Mouse (Mus musculus) thymus, adult 2 months (tissue): ENCODE measurements around the gene Shroom3. TPM values are rescaled to one million over a fixed set of nuclear protein-coding genes. Genes with fewer than 3 reads are reported as not detected.

Source experiments
- DNase-seq: peaks from one replicate; pipeline ENCODE4 v3.0.0; 2021
- H3K27ac ChIP-seq: fragments of 200-500 bp; 2 replicates; pipeline ENCODE4 v1.5.1; 2012; ENCODE audit warnings: low read length, control low read depth; ENCODE audit not compliant: control insufficient read depth, insufficient read depth
- H3K27me3 ChIP-seq: fragments of 200-500 bp; 2 replicates; pipeline ENCODE4 v1.6.1; 2012; ENCODE audit warnings: mild to moderate bottlenecking, low read length, moderate library complexity, mixed read lengths; ENCODE audit not compliant: control insufficient read depth, insufficient read depth
- H3K36me3 ChIP-seq: fragments of 200-500 bp; 2 replicates; pipeline ENCODE4 v1.6.1; 2012; ENCODE audit warnings: mild to moderate bottlenecking, low read length, moderate library complexity; ENCODE audit not compliant: control insufficient read depth, insufficient read depth
- H3K4me1 ChIP-seq: fragments of 200-500 bp; replicated peaks from 2 replicates; pipeline ENCODE4 v1.6.1; 2012; ENCODE audit warnings: low read length; ENCODE audit not compliant: control insufficient read depth, insufficient read depth
- H3K4me3 ChIP-seq: fragments of 200-500 bp; 2 replicates; pipeline ENCODE4 v1.5.1; 2012; ENCODE audit warnings: mild to moderate bottlenecking, low read length, control low read depth, moderate library complexity; ENCODE audit not compliant: control insufficient read depth, insufficient read depth
- CTCF ChIP-seq: fragments of 200-500 bp; IDR thresholded peaks from 2 replicates; pipeline ENCODE4 v1.5.1; 2012; ENCODE audit warnings: mild to moderate bottlenecking, control low read depth, low read length, moderate library complexity, borderline replicate concordance; ENCODE audit not compliant: control insufficient read depth, poor library complexity, insufficient read depth; ENCODE audit errors: extremely low read depth
- POLR2A ChIP-seq: fragments of 200-500 bp; IDR thresholded peaks from 2 replicates; pipeline ENCODE4 v1.6.1; 2012; ENCODE audit warnings: mild to moderate bottlenecking, low read length, control low read depth, moderate library complexity; ENCODE audit not compliant: control insufficient read depth, poor library complexity, insufficient read depth; ENCODE audit errors: extremely low read depth
- WGBS: fragments of 180-500 bp; shearing (Covaris S2); methylation state at CpG from one replicate; pipeline ENCODE4 v1.1.7; 2018; 5-methylcytosine and 5-hydroxymethylcytosine counted together
- polyA plus RNA-seq: library from polyadenylated mRNA; depleted of rRNA; stranded (reverse); fragments of >200 nt; gene quantifications from 2 replicates; pipeline ENCODE4 v1.2.3, GENCODE M21; 2012

The Shroom3 gene
- polyA plus RNA-seq, 1 experiment, result 4.0 TPM

DNA sequence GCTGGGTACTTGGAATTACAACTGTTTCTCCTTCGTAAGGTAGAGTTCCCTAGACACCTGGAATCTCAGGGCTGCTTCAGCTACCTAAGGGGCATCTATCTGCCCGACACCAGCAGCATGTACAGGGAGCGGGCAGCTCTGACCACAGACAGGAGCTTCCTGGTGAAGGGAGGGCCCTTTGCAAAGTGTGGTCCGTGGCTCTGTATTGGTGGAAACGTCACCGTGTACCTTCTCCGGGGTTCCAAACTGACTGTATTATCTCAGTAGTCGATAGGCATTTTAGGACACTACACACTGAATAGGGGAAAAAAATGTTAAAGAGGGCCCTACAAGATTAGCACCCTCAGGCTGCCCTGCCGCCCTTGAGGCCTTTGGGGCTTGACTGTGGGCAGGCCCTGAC is 221.9 kb downstream of the Shroom3 start:
- H3K27me3 ChIP-seq, result no peaks in the 10 kb centered on the region
- DNase-seq, result no peak
- H3K36me3 ChIP-seq, result no peaks in the 10 kb centered on the region
- H3K4me1 ChIP-seq, result no peaks in the 10 kb centered on the region
- TF ChIP-seq POLR2A, result no peak
- TF ChIP-seq CTCF, result no peak
- no peak overlapping the region for H3K27ac ChIP-seq
- WGBS, result 92% methylated on average over 9 of the region's 9 CpGs
- H3K4me3 ChIP-seq, result no peak overlapping the region

DNA sequence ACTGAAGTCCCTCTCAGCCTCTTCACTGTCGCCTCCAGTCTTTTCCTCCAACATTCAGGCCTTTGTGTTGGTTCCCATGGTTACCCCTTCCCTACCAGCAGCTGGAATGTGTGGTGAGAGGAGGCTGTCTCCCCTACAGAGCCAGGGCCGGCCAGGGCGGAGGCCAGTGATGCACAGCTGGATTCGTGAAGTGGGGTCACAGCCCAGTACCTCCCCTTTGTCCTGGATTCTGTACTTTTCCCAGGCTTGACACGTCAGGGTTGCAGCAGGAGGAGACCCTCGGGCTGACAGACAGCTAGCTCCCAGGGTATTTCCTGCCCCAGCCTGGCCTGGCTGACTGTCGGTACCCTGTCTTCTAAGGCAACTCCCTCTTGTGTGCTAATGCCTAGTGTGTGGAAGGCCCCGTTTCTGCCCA is 222.4 kb downstream of the Shroom3 start:
- Histone ChIP-seq H3K27ac (no peak overlapping the region), H3K36me3 (no peaks in the 10 kb centered on the region), H3K4me1 (no peaks in the 10 kb centered on the region), H3K27me3 (no peaks in the 10 kb centered on the region), H3K4me3 (no peak overlapping the region)
- WGBS, result 87% methylated on average over 8 of the region's 8 CpGs
- TF ChIP-seq CTCF (no peak), POLR2A (no peak)
- DNase-seq, result no peak

DNA sequence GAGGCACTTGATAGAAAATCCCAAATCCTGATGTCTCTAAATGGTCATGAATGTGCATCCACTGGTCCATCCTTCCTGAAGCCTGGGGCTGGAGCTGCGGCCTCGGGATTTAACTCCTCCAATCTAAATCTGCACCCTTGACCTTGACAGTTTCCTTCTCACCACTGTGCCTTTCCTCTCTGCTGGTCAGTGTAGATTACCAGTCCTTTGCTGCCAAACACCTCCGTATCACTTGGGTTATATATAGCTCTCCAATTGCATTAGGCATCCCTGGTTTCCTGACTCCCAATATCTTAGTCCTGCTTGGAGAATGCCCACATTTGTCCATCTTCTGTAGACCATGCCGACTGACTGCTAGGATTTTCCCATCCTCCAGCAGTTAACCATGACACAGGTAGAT is 225.0 kb downstream of the Shroom3 start:
- Histone ChIP-seq H3K4me3 (no peak overlapping the region), H3K27ac (no peak overlapping the region), H3K4me1 (no peaks in the 10 kb centered on the region), H3K36me3 (no peaks in the 10 kb centered on the region), H3K27me3 (no peaks in the 10 kb centered on the region)
- TF ChIP-seq CTCF (no peak), POLR2A (no peak)
- 97% methylated on average over 4 of the region's 4 CpGs for WGBS
- no peak for DNase-seq

DNA sequence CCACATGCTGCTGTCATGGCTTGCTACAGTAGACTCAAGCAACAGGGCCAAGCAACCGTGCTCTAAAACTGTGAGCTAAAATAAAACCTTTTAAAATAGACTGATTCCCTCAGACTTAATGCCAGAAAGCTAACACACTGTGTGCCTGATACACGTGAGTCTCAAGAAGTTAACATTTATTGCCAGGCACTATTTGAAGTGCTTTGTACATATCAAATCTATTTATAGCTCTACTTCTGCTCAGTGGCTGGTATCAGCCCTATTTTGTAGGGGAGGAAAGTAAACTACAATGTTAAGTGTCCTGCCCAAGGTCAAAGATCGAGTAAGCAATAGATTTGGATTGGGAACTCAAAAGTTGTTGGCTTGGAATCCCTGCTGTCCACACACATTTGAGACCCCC is 227.6 kb downstream of the Shroom3 start:
- 91% methylated on average over 3 of the region's 3 CpGs for WGBS
- TF ChIP-seq CTCF, result no peak
- no peak for TF ChIP-seq POLR2A
- Histone ChIP-seq H3K27ac (no peak overlapping the region), H3K4me1 (no peaks in the 10 kb centered on the region), H3K4me3 (no peak overlapping the region), H3K27me3 (no peaks in the 10 kb centered on the region), H3K36me3 (no peaks in the 10 kb centered on the region)
- DNase-seq, result no peak

DNA sequence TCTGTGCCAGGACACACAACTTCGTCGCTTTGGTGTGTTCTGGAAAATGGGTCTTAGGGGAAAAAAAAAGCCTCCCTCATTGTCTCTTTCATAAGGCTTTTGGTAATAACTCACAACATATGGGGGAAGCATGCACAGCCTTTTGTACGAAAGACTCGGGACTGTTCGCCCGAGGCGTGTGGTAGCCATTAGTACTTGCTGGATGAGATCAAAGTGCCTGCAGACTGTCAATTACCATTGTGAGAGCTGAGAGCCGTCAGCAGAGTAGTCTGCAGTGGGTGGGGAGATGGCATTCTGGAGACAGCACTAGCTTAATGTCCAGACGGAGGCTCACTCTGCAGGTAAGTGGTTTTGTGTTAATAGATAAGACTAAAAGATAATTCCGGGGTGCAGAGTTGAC is 232.2 kb downstream of the Shroom3 start:
- WGBS, result 82% methylated on average over 10 of the region's 10 CpGs
- Histone ChIP-seq H3K36me3 (no peaks in the 10 kb centered on the region), H3K4me3 (no peak overlapping the region), H3K4me1 (no peaks in the 10 kb centered on the region), H3K27me3 (no peaks in the 10 kb centered on the region), H3K27ac (no peak overlapping the region)
- no peak for TF ChIP-seq CTCF
- TF ChIP-seq POLR2A, result no peak
- DNase-seq, result no peak

DNA sequence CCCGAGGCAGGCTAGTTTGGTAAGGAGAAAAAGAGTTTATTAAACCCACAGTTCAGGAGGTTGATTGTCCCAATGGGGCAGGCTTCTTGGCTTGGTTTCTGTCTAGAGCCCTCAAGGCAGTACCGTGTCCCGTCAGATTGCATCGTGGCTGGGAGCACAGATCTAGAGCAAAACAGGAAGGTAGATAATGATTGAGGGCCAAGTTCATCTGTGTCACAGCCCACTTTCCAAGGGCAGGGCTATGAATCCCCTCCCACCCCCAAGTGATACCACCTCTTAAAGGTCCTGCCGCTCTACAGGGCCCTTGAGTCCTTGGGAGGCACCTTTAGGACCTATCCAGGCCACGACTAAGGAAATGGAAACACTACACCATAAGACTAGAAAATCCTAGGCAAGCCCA is 234.5 kb downstream of the Shroom3 start:
- H3K27me3 ChIP-seq, result no peaks in the 10 kb centered on the region
- TF ChIP-seq CTCF, result no peak
- TF ChIP-seq POLR2A, result no peak
- H3K36me3 ChIP-seq, result no peaks in the 10 kb centered on the region
- WGBS, result 82% methylated on average over 6 of the region's 6 CpGs
- no peak overlapping the region for H3K27ac ChIP-seq
- no peak for DNase-seq
- H3K4me1 ChIP-seq, result no peaks in the 10 kb centered on the region
- no peak overlapping the region for H3K4me3 ChIP-seq

DNA sequence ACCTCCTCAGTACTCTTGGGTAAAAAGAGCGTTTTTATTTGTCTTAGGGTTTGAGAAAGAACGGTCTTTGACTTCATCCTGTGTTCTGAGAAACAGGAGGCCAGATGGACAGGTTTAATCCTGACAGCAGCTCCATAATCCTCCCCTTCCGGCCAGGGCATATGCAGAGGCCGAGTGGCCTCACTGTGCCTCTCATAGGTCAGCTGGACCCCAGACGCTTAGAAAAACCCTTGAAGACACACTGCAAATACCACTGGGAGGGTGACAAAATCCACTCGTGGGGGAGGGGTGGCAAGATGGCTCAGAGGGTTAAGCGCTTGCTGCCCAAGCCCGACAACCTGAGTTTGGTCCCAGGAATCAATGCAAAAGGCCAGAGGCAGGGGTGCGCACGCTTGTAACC is 234.9 kb downstream of the Shroom3 start:
- no peak overlapping the region for H3K4me3 ChIP-seq
- H3K27ac ChIP-seq, result no peak overlapping the region
- no peaks in the 10 kb centered on the region for H3K27me3 ChIP-seq
- no peak for TF ChIP-seq CTCF
- TF ChIP-seq POLR2A, result no peak
- no peaks in the 10 kb centered on the region for H3K4me1 ChIP-seq
- no peak for DNase-seq
- 89% methylated on average over 10 of the region's 10 CpGs for WGBS
- no peaks in the 10 kb centered on the region for H3K36me3 ChIP-seq
